Mouse (Mus musculus) liver, adult 2 months (tissue): ENCODE results near the gene Pdzrn3.

Experiments
- CTCF ChIP-seq: fragments of 200-500 bp; IDR thresholded peaks from 2 replicates; pipeline ENCODE4 v1.5.1; 2011; ENCODE audit warnings: low read depth, low read length, control low read depth
- POLR2A ChIP-seq: fragments of 200-500 bp; IDR thresholded peaks from 2 replicates; pipeline ENCODE4 v1.6.1; 2011; ENCODE audit warnings: low read length, control low read depth; ENCODE audit not compliant: insufficient read depth; ENCODE audit errors: extremely low read depth

DNA sequence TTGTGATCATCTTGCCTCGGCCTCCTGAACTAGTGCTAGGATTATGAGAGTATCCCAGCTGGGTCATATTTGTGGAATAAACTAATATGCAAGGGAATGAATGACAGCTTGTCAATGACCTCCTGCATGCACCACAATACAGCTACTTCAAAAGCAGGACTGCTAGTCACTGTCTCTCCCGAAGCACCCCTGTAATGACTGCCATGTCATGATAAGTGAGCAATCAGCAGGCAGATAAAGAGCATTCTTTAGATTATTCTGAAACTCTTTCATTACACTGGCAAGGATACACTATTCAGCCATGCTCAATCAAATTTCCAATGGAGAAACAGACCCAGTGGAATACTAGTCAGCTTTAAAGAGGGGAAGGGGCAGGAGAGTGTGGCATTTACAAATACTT lies 85.8 kb downstream of the Pdzrn3 start:
- TF ChIP-seq CTCF (no peak), POLR2A (no peak)
